Mouse (Mus musculus): ENCODE data around the gene Snai1.
A peak's percentile ranks its signal among the peaks of the same experiment; 100 is the strongest.

DNA sequence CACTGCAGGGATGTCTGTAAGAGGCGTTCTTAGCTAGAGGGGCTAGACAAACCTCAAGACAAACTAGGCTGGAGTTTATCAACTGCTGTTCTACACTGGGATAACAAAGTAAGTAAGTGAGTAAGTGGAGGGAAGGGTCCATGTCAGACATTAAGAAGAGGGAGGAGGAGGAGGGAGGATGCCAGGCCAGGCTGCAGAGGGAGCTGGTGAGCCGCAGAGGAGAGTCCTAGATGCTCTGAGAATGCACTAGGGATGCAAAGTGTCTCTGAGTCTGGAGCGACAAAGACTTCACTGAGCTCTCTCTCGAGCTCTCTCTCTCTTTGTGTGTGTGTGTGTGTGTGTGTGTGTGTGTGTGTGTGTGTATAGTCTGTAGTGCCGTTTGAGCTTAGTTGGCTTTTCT, 9.7 kb upstream of the Snai1 start:
- TF ChIP-seq CTCF (conservative IDR thresholded peaks at IDR 0.05; ENCODE audit: low read length) (peak; percentile 32), NANOG (IDR thresholded peaks at IDR 0.05; ENCODE audit: borderline replicate concordance, low read length) (no peak)

Measured in E14TG2a.4 (cell line).